Mouse (Mus musculus) CH12.LX (cell line): ENCODE results near the gene Apopt1. TPM values are rescaled to one million over a fixed set of nuclear protein-coding genes. Genes with fewer than 3 reads are reported as not detected.

Source experiments
- DNase-seq: peaks from one replicate; pipeline ENCODE4 v3.0.0-alpha.2; 2013; ENCODE audit errors: extremely low read depth
- H3K27ac ChIP-seq: 2 replicates; pipeline ENCODE4 v1.5.1; 2012; ENCODE audit warnings: low read depth, mild to moderate bottlenecking, control low read depth, moderate library complexity; ENCODE audit not compliant: insufficient read depth
- H3K27me3 ChIP-seq: replicated peaks from 2 replicates; pipeline ENCODE3; 2012; ENCODE audit warnings: inconsistent platforms
- H3K36me3 ChIP-seq, 2 experiments: replicated peaks in 1 of 2; 2 replicates each; pipeline versions ENCODE3 to v1.6.1; 2012; ENCODE audit warnings: inconsistent platforms in 1 of 2, low read length in 1 of 2, mild to moderate bottlenecking in 1 of 2, mixed read lengths in 1 of 2, moderate library complexity in 1 of 2; ENCODE audit not compliant: control insufficient read depth in 1 of 2, insufficient read depth in 1 of 2
- H3K4me1 ChIP-seq, 2 experiments: 2 replicates each; pipeline ENCODE4 v1.6.1; 2012; ENCODE audit warnings: inconsistent platforms in 1 of 2, moderate library complexity in 1 of 2; ENCODE audit not compliant: insufficient read depth in 2 of 2, control insufficient read depth in 1 of 2
- H3K4me2 ChIP-seq: 2 replicates; pipeline ENCODE4 v1.6.1; 2012; ENCODE audit warnings: low read depth, mild to moderate bottlenecking, control low read depth; ENCODE audit not compliant: poor library complexity, insufficient read depth, severe bottlenecking
- H3K4me3 ChIP-seq, 3 experiments: fragments of 150-350 bp in 1 of 3; sonication (generic) in 1 of 3; replicated peaks in 1 of 3; 2 replicates each; pipeline versions ENCODE3 to v1.5.1; 2011 to 2012; ENCODE audit warnings: low read depth in 2 of 3, low read length in 2 of 3, mild to moderate bottlenecking in 2 of 3, moderate library complexity in 2 of 3, control low read depth in 1 of 3, improper control_type of control experiment in 1 of 3, inconsistent platforms in 1 of 3, mixed read lengths in 1 of 3; ENCODE audit not compliant: poor library complexity in 1 of 3
- H3K79me2 ChIP-seq: replicated peaks from 2 replicates; pipeline ENCODE4 v1.6.1; 2012; ENCODE audit warnings: mild to moderate bottlenecking, moderate library complexity; ENCODE audit not compliant: control insufficient read depth, poor library complexity, insufficient read depth, severe bottlenecking; ENCODE audit errors: extremely low read depth
- H3K9ac ChIP-seq: 2 replicates; pipeline ENCODE4 v1.6.1; 2012; ENCODE audit warnings: low read depth, mild to moderate bottlenecking, control low read depth, moderate library complexity; ENCODE audit not compliant: insufficient read depth
- H3K9me3 ChIP-seq: replicated peaks from 2 replicates; pipeline ENCODE3; 2012; ENCODE audit warnings: low read length, inconsistent platforms, mixed read lengths
- BHLHE40 ChIP-seq: IDR thresholded peaks from 2 replicates; pipeline ENCODE4 v1.6.1; 2011; ENCODE audit warnings: mild to moderate bottlenecking, low read depth, low read length, improper control_type of control experiment
- CHD1 ChIP-seq: IDR thresholded peaks from 2 replicates; pipeline ENCODE4 v1.6.1; 2012; ENCODE audit warnings: low read depth, low read length, improper control_type of control experiment, inconsistent platforms
- CHD2 ChIP-seq: IDR thresholded peaks from 2 replicates; pipeline ENCODE4 v1.6.1; 2011; ENCODE audit warnings: low read length, improper control_type of control experiment
- CTCF ChIP-seq, 2 experiments: IDR thresholded peaks in 1 of 2; conservative IDR thresholded peaks in 1 of 2; 2 replicates each; pipeline ENCODE4 v1.5.1; 2011 to 2012; ENCODE audit warnings: low read depth in 2 of 2, low read length in 2 of 2, improper control_type of control experiment in 1 of 2, inconsistent platforms in 1 of 2, mild to moderate bottlenecking in 1 of 2, moderate library complexity in 1 of 2
- E2F4 ChIP-seq: IDR thresholded peaks from 2 replicates; pipeline ENCODE4 v1.6.1; 2011; ENCODE audit warnings: low read depth, low read length, improper control_type of control experiment; ENCODE audit not compliant: insufficient replicate concordance
- ELF1 ChIP-seq: IDR thresholded peaks from 2 replicates; pipeline ENCODE4 v1.6.1; 2014; ENCODE audit warnings: low read depth, mild to moderate bottlenecking, inconsistent platforms, low read length, improper control_type of control experiment
- GABPA ChIP-seq: IDR thresholded peaks from 2 replicates; pipeline ENCODE4 v1.6.1; 2012; ENCODE audit warnings: low read depth, low read length, improper control_type of control experiment, inconsistent platforms; ENCODE audit not compliant: insufficient replicate concordance
- IRF4 ChIP-seq: IDR thresholded peaks from 2 replicates; pipeline ENCODE4 v1.6.1; 2014; ENCODE audit warnings: low read depth, mild to moderate bottlenecking, inconsistent platforms, low read length, improper control_type of control experiment
- JUN ChIP-seq: IDR thresholded peaks from 2 replicates; pipeline ENCODE4 v1.6.1; 2011; ENCODE audit warnings: low read depth, mild to moderate bottlenecking, low read length, improper control_type of control experiment, moderate library complexity; ENCODE audit not compliant: insufficient read depth
- JUND ChIP-seq: conservative IDR thresholded peaks from 2 replicates; pipeline ENCODE4 v1.6.1; 2011; ENCODE audit warnings: low read depth, low read length, improper control_type of control experiment
- KAT2A ChIP-seq: IDR thresholded peaks from 2 replicates; pipeline ENCODE4 v1.6.1; 2012; ENCODE audit warnings: low read length, improper control_type of control experiment, inconsistent platforms; ENCODE audit not compliant: insufficient replicate concordance
- MAFK ChIP-seq: IDR thresholded peaks from 2 replicates; pipeline ENCODE4 v1.6.1; 2011; ENCODE audit warnings: low read length, improper control_type of control experiment; ENCODE audit not compliant: insufficient replicate concordance
- MAX ChIP-seq: IDR thresholded peaks from 2 replicates; pipeline ENCODE4 v1.6.1; 2011; ENCODE audit warnings: low read length, improper control_type of control experiment
- MEF2A ChIP-seq: IDR thresholded peaks from 2 replicates; pipeline ENCODE4 v1.6.1; 2014; ENCODE audit warnings: low read depth, mild to moderate bottlenecking, inconsistent platforms, low read length, improper control_type of control experiment, borderline replicate concordance
- MXI1 ChIP-seq: IDR thresholded peaks from 2 replicates; pipeline ENCODE4 v1.6.1; 2011; ENCODE audit warnings: mild to moderate bottlenecking, low read depth, low read length, improper control_type of control experiment
- MYC ChIP-seq: IDR thresholded peaks from 2 replicates; pipeline ENCODE4 v1.6.1; 2011; ENCODE audit warnings: low read depth, mild to moderate bottlenecking, improper control_type of control experiment, low read length
- NELFE ChIP-seq: IDR thresholded peaks from 2 replicates; pipeline ENCODE4 v1.6.1; 2011; ENCODE audit warnings: low read depth, low read length, improper control_type of control experiment
- NRF1 ChIP-seq: IDR thresholded peaks from 2 replicates; pipeline ENCODE4 v1.6.1; 2014; ENCODE audit warnings: low read depth, mild to moderate bottlenecking, inconsistent platforms, low read length, improper control_type of control experiment, moderate library complexity
- PAX5 ChIP-seq: IDR thresholded peaks from 2 replicates; pipeline ENCODE4 v1.6.1; 2012; ENCODE audit warnings: low read length, inconsistent platforms, mixed read lengths
- POLR2A ChIP-seq: IDR thresholded peaks from 2 replicates; pipeline ENCODE4 v1.6.1; 2011; ENCODE audit warnings: low read depth, mild to moderate bottlenecking, improper control_type of control experiment, low read length
- POLR2AphosphoS2 ChIP-seq: IDR thresholded peaks from 2 replicates; pipeline ENCODE4 v1.6.1; 2011; ENCODE audit warnings: low read depth, low read length, improper control_type of control experiment
- RCOR1 ChIP-seq: conservative IDR thresholded peaks from 2 replicates; pipeline ENCODE4 v1.6.1; 2012; ENCODE audit warnings: low read depth, mild to moderate bottlenecking, inconsistent platforms, low read length, improper control_type of control experiment
- SIN3A ChIP-seq: IDR thresholded peaks from 2 replicates; pipeline ENCODE4 v1.6.1; 2012; ENCODE audit warnings: low read length, improper control_type of control experiment, inconsistent platforms
- SMC3 ChIP-seq: IDR thresholded peaks from 2 replicates; pipeline ENCODE4 v1.6.1; 2011; ENCODE audit warnings: low read depth, low read length, improper control_type of control experiment
- TBP ChIP-seq: conservative IDR thresholded peaks from 2 replicates; pipeline ENCODE4 v1.6.1; 2011; ENCODE audit warnings: low read depth, low read length, improper control_type of control experiment
- TCF12 ChIP-seq: IDR thresholded peaks from 2 replicates; pipeline ENCODE4 v1.6.1; 2014; ENCODE audit warnings: low read depth, mild to moderate bottlenecking, inconsistent platforms, low read length, improper control_type of control experiment
- USF1 ChIP-seq: IDR thresholded peaks from 2 replicates; pipeline ENCODE4 v1.6.1; 2014; ENCODE audit warnings: low read depth, mild to moderate bottlenecking, inconsistent platforms, low read length, improper control_type of control experiment
- USF2 ChIP-seq: conservative IDR thresholded peaks from 2 replicates; pipeline ENCODE4 v1.6.1; 2011; ENCODE audit warnings: low read depth, low read length, improper control_type of control experiment
- ZC3H11A ChIP-seq: IDR thresholded peaks from 2 replicates; pipeline ENCODE4 v1.6.1; 2012; ENCODE audit warnings: low read depth, mild to moderate bottlenecking, inconsistent platforms, low read length, improper control_type of control experiment
- ZKSCAN1 ChIP-seq: IDR thresholded peaks from 2 replicates; pipeline ENCODE4 v1.6.1; 2012; ENCODE audit warnings: low read depth, inconsistent platforms, low read length, improper control_type of control experiment, borderline replicate concordance
- ZMIZ1 ChIP-seq: IDR thresholded peaks from 2 replicates; pipeline ENCODE4 v1.6.1; 2012; ENCODE audit warnings: low read depth, mild to moderate bottlenecking, inconsistent platforms, low read length, improper control_type of control experiment
- ZNF384 ChIP-seq: IDR thresholded peaks from 2 replicates; pipeline ENCODE4 v1.6.1; 2012; ENCODE audit warnings: low read depth, low read length, improper control_type of control experiment, inconsistent platforms
- dilution Hi-C: fragments of 300-500 bp; cut with MboI; formaldehyde crosslinking; loops from 2 replicates; pipeline ENCODE4 v1.14.3; 2020; ENCODE audit warnings: low sequenced_read_pairs; ENCODE audit not compliant: extremely low pct_unique_long_range_greater_than_20kb, extremely low pct_ligation_motif_present
- in situ Hi-C: fragments of 300-500 bp; cut with MboI; formaldehyde crosslinking; loops from 3 replicates; pipeline ENCODE4 v1.14.3; 2019; ENCODE audit warnings: low sequenced_read_pairs, low pct_ligation_motif_present, low pct_unique_long_range_greater_than_20kb, mixed read lengths
- polyA plus RNA-seq: library from polyadenylated mRNA; unstranded; fragments of >175 nt; gene quantifications from 2 replicates; pipeline ENCODE4 v1.2.1, GENCODE M21; 2012; ENCODE audit warnings: low read depth; ENCODE audit not compliant: insufficient read length
- total RNA-seq, 2 experiments: library from RNA; depleted of rRNA; stranded (reverse); fragments of 300-350 nt in 1 of 2; fragments of >200 nt in 1 of 2; gene quantifications; 2 replicates each; pipeline ENCODE4 v1.2.3; 2012 to 2014

The Apopt1 gene
- total and polyA plus RNA-seq, 3 experiments, result 36.0 to 49.1 (median 43.6) TPM

DNA sequence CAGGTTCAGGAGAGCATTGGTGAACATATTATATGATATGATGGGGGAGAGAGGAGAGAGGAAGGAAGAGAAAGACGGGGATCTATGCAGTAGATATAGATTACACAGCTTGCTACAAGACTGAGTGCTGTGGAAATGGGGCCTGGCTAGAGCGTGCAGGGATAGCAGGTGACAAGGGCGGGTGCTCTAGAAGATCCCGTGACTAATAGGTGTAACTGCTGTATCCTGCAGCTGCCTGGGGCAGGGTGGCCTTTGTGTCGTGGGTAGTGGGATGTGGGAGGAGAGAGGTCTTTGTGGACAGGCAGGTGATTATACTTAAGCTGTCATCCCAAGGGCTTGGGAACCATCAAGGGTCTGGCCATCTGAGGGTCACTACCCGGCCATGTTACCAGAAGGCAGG lies 32.2 kb downstream of the Apopt1 start:
- Histone ChIP-seq H3K79me2 (no peaks in the 10 kb centered on the region), H3K4me1 (peaks cover 43 to 63% of the 10 kb centered on the region in 2 experiments), H3K27ac (peak overlapping the region; percentile 75; the same call in 1 of the 2 replicates), H3K27me3 (no peaks in the 10 kb centered on the region), H3K9ac (no peak overlapping the region), H3K4me3 (no peak overlapping the region), H3K4me2 (no peak overlapping the region), H3K36me3 (no peaks in the 10 kb centered on the region), H3K9me3 (no peaks in the 10 kb centered on the region)
- dilution Hi-C loops (no loop called here), in situ Hi-C loops (loop anchor here (10.0 kb wide), 1 partner anchor 110 kb away; no protein-coding TSS in a partner anchor)
- TF ChIP-seq TBP (no peak), MAFK (no peak), GABPA (no peak), ZMIZ1 (no peak), CHD1 (no peak), CTCF (conservative IDR thresholded peaks at IDR 0.05 in 1 of 2, IDR thresholded peaks at IDR 0.05 in 1 of 2; ENCODE audit: low read depth in 2 of 2, low read length in 2 of 2) (no peak), JUN (no peak), ZC3H11A (no peak), BHLHE40 (no peak), MEF2A (no peak), TCF12 (no peak), MYC (no peak), ZKSCAN1 (no peak)
- no peak for DNase-seq

DNA sequence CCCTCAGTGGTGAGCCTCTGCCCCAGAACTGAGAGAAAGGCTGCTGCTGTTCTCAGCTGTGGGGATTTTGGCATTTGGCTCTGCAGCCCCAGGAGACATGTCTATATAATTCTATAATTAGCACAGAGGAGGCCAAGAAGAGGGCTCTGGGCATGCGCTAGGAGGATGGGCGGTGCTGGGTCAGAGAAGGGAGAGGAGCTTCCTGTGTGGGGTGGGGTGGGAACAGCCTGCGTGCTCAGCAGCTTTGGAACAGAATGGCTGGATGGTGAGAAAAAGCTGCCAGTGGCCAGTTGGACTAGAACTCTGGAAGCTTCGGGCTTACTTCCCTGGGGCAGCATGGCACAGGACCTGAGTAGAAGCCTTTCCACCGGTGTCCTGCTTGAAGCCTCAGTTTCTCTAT lies 33.0 kb downstream of the Apopt1 start:
- peak; percentile 93 for DNase-seq
- Histone ChIP-seq H3K27ac (peak overlapping the region; percentile 75), H3K9ac (peak overlapping the region; percentile 43), H3K79me2 (no peaks in the 10 kb centered on the region), H3K36me3 (no peaks in the 10 kb centered on the region), H3K4me2 (peak overlapping the region; percentile 87), H3K4me1 (peaks cover 41 to 59% of the 10 kb centered on the region in 2 experiments), H3K27me3 (no peaks in the 10 kb centered on the region), H3K4me3 (peak overlapping the region; percentile 25 to 63 (median 38)), H3K9me3 (no peaks in the 10 kb centered on the region)
- in situ Hi-C loops, result loop anchor here (10.0 kb wide), 1 partner anchor 109 kb away; no protein-coding TSS in a partner anchor
- dilution Hi-C loops, result no loop called here
- no peak for TF ChIP-seq ZKSCAN1
- no peak for TF ChIP-seq SMC3
- TF ChIP-seq E2F4, result no peak
- TF ChIP-seq SIN3A, result peak; percentile 70
- no peak for TF ChIP-seq PAX5
- 0 out of 2 replicates have a peak, but pooled peaks have one; percentile 14 for TF ChIP-seq ZMIZ1
- no peak for TF ChIP-seq ZC3H11A
- no peak for TF ChIP-seq MYC
- no peak for TF ChIP-seq RCOR1
- peak; percentile 52; the same call in 1 of the 2 replicates for TF ChIP-seq NELFE
- TF ChIP-seq ZNF384, result no peak
- no peak for TF ChIP-seq USF2
- no peak for TF ChIP-seq MAX
- peak; percentile 66 for TF ChIP-seq ELF1
- no peak for TF ChIP-seq CHD1
- no peak for TF ChIP-seq CHD2
- no peak for TF ChIP-seq MXI1
- TF ChIP-seq POLR2AphosphoS2, result no peak
- no peak for TF ChIP-seq JUN
- no peak for TF ChIP-seq CTCF (conservative IDR thresholded peaks at IDR 0.05 in 1 of 2, IDR thresholded peaks at IDR 0.05 in 1 of 2; ENCODE audit: low read depth in 2 of 2, low read length in 2 of 2)
- TF ChIP-seq IRF4, result peak; percentile 50; the same call in 1 of the 2 replicates
- peak; percentile 57 for TF ChIP-seq POLR2A
- no peak for TF ChIP-seq TBP
- no peak for TF ChIP-seq USF1
- TF ChIP-seq NRF1, result peak; percentile 97
- no peak for TF ChIP-seq KAT2A
- no peak for TF ChIP-seq BHLHE40
- no peak for TF ChIP-seq MAFK
- TF ChIP-seq JUND, result no peak
